Mouse (Mus musculus): Measurements from ENCODE around the gene Mcam. TPM values are rescaled to one million over a fixed set of nuclear protein-coding genes. Genes with fewer than 3 reads are reported as not detected.

The Mcam gene
- polyA plus RNA-seq, 1 experiment = 2.1 TPM

DNA sequence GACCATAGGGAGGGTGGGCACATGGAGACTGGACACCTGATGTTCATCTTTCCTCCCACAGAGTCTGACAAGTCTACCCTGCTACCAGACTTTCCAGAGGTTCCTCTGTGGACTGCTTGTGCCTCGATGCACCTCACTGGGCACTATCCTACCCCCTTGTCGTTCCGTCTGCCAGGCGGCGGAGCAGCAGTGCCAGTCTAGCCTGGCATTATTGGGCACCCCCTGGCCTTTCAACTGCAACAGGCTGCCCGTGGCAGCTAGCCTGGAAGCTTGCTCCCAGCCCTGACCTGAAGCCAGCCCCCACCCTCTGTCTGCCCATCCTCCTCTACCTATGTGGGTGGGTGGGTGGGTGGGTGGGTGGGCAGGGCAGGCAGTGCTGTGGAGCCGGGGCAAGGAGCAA, 28.1 kb upstream of the Mcam start:
- Histone ChIP-seq H3K4me3 (no peak overlapping the region), H3K36me3 (ENCODE audit: control insufficient read depth, insufficient read depth) (no peaks in the 10 kb centered on the region)

DNA sequence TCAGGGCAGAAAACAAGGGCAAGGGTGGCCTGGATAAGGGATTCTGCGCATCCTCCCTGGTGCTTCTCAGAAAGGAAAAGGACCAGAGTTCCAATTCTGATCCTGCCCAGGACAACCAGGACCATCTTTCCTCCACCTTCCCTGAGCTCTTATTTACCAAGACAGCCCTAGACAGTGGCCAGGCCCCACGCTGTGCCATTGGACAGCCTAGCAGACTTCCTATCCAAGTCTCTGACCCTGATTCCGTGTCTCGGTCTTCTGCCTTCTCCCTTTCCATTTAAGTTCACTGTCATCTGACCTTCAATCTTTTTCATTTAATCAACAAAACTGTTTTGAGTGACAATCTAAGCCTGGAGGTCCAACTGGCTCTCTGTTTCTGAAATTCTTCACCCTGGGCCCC, 27.7 kb upstream of the Mcam start:
- Histone ChIP-seq H3K79me2 (ENCODE audit: control insufficient read depth, insufficient read depth) (peaks cover 38% of the 10 kb centered on the region), H3K36me3 (ENCODE audit: control insufficient read depth, insufficient read depth) (no peaks in the 10 kb centered on the region), H3K4me3 (no peak overlapping the region), H3K4me2 (ENCODE audit: low read depth) (no peak overlapping the region), H3ac (ENCODE audit: control insufficient read depth, insufficient read length) (no peak overlapping the region), H3K27me3 (ENCODE audit: control insufficient read depth, insufficient read depth, insufficient read length) (no peaks in the 10 kb centered on the region)
- TF ChIP-seq POLR2AphosphoS2 (IDR thresholded peaks at IDR 0.05; ENCODE audit: insufficient read length, low read depth) (no peak), POLR2A (IDR thresholded peaks at IDR 0.05; ENCODE audit: insufficient read length, low read depth) (no peak), SRF (IDR thresholded peaks at IDR 0.05; ENCODE audit: control insufficient read depth, insufficient read length, low read depth) (no peak), USF1 (IDR thresholded peaks at IDR 0.05; ENCODE audit: low read depth) (no peak), MAX (IDR thresholded peaks at IDR 0.05; ENCODE audit: low read depth) (no peak), CEBPB (IDR thresholded peaks at IDR 0.05; ENCODE audit: insufficient read depth, poor library complexity, severe bottlenecking) (no peak), E2F4 (IDR thresholded peaks at IDR 0.05; ENCODE audit: insufficient read depth) (no peak), TCF3 (IDR thresholded peaks at IDR 0.05; ENCODE audit: insufficient read length, low read depth) (no peak), REST (IDR thresholded peaks at IDR 0.05; ENCODE audit: insufficient read depth, insufficient read length) (no peak), TCF12 (IDR thresholded peaks at IDR 0.05; ENCODE audit: insufficient read depth, poor library complexity, severe bottlenecking) (no peak), MYOG (IDR thresholded peaks at IDR 0.05; ENCODE audit: control insufficient read depth in 1 of 3, insufficient read depth in 1 of 3, insufficient read length in 2 of 3, low read depth in 2 of 3) (no peak), MYOD1 (IDR thresholded peaks at IDR 0.05; ENCODE audit: control insufficient read depth in 1 of 3, insufficient read length in 2 of 3, low read depth in 2 of 3) (no peak)

More for the DNA sequence above, 28.1 kb upstream of the Mcam start:
- TF ChIP-seq REST (IDR thresholded peaks at IDR 0.05; ENCODE audit: insufficient read depth, insufficient read length) = no peak
- no peak for TF ChIP-seq E2F4 (IDR thresholded peaks at IDR 0.05; ENCODE audit: insufficient read depth)
- no peak for TF ChIP-seq TCF12 (IDR thresholded peaks at IDR 0.05; ENCODE audit: insufficient read depth, poor library complexity, severe bottlenecking)
- TF ChIP-seq MYOG (IDR thresholded peaks at IDR 0.05; ENCODE audit: control insufficient read depth in 1 of 3, insufficient read depth in 1 of 3, insufficient read length in 2 of 3, low read depth in 2 of 3) = no peak
- Histone ChIP-seq H3K79me2 (ENCODE audit: control insufficient read depth, insufficient read depth) (peaks cover 38% of the 10 kb centered on the region), H3ac (ENCODE audit: control insufficient read depth, insufficient read length) (no peak overlapping the region), H3K4me2 (ENCODE audit: low read depth) (no peak overlapping the region), H3K27me3 (ENCODE audit: control insufficient read depth, insufficient read depth, insufficient read length) (no peaks in the 10 kb centered on the region)

DNA sequence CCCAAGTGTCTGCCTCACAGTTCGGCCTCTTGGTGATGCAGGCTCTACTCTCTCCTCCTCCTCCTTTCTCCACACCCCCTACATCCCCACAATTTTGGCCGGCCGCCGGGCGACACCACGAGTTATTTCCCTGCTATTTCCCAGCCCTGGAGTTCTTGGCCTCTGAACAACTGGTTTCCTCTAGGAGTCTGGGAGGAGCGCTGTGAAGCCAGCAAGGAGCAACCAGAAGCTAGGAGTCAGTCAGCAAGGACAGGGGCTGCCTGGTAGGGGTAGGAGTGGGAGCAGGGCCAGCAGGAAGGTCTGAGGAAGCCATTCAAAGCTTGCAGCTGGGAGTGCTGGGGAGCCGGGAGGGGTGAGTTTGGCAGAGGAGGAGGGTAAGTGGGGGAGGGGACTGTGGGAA, 27.2 kb upstream of the Mcam start, which contains the start of gene C1qtnf5:
C1qtnf5 (plus strand) TSS at position 136 of the 400 bp plus-strand sequence.
- H3K79me2 ChIP-seq (ENCODE audit: control insufficient read depth, insufficient read depth) = peaks cover 38% of the 10 kb centered on the region
- no peak within 1 kb of the TSS for H3K4me3 ChIP-seq
- H3K36me3 ChIP-seq (ENCODE audit: control insufficient read depth, insufficient read depth) = no peaks in the 10 kb centered on the region
- no peaks in the 10 kb centered on the region for H3K27me3 ChIP-seq (ENCODE audit: control insufficient read depth, insufficient read depth, insufficient read length)
- no peak within 1 kb of the TSS for H3ac ChIP-seq (ENCODE audit: control insufficient read depth, insufficient read length)
- no peak within 1 kb of the TSS for H3K4me2 ChIP-seq (ENCODE audit: low read depth)
- TF ChIP-seq E2F4 (IDR thresholded peaks at IDR 0.05; ENCODE audit: insufficient read depth) = no peak
- TF ChIP-seq MYOD1 (IDR thresholded peaks at IDR 0.05; ENCODE audit: control insufficient read depth in 1 of 3, insufficient read length in 2 of 3, low read depth in 2 of 3) = no peak
- TF ChIP-seq POLR2A (IDR thresholded peaks at IDR 0.05; ENCODE audit: insufficient read length, low read depth) = no peak
- no peak for TF ChIP-seq POLR2AphosphoS2 (IDR thresholded peaks at IDR 0.05; ENCODE audit: insufficient read length, low read depth)
- TF ChIP-seq CEBPB (IDR thresholded peaks at IDR 0.05; ENCODE audit: insufficient read depth, poor library complexity, severe bottlenecking) = no peak
- TF ChIP-seq MAX (IDR thresholded peaks at IDR 0.05; ENCODE audit: low read depth) = no peak
- no peak for TF ChIP-seq TCF3 (IDR thresholded peaks at IDR 0.05; ENCODE audit: insufficient read length, low read depth)
- no peak for TF ChIP-seq USF1 (IDR thresholded peaks at IDR 0.05; ENCODE audit: low read depth)
- no peak for TF ChIP-seq SRF (IDR thresholded peaks at IDR 0.05; ENCODE audit: control insufficient read depth, insufficient read length, low read depth)
- TF ChIP-seq MYOG (IDR thresholded peaks at IDR 0.05; ENCODE audit: control insufficient read depth in 1 of 3, insufficient read depth in 1 of 3, insufficient read length in 2 of 3, low read depth in 2 of 3) = no peak
- TF ChIP-seq TCF12 (IDR thresholded peaks at IDR 0.05; ENCODE audit: insufficient read depth, poor library complexity, severe bottlenecking) = no peak
- TF ChIP-seq REST (IDR thresholded peaks at IDR 0.05; ENCODE audit: insufficient read depth, insufficient read length) = no peak

DNA sequence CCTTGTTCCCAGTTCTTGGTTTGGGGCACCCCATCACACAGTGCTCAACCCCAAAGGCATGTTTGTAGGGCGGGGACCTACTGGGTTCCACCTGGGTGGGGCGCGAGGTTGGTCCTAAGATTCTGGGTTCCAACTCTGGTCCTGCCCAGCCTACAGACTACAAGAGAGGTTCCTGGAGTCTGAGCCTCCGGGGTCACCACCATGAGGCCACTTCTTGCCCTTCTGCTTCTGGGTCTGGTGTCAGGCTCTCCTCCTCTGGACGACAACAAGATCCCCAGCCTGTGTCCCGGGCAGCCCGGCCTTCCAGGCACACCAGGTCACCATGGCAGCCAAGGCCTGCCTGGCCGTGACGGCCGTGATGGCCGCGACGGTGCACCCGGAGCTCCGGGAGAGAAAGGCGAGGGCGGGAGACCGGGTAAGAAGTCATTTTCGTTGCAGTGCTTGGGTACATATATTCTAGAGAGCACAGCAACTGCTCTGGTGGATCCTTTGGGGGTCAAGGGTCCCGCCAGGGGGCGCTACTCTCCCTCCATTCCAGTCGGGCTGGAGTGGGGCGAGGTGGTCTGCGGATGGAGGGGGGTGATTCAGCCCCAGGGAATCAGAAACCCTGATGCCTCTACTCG, 26.6 kb upstream of the Mcam start:
- no peak for TF ChIP-seq MYOG (IDR thresholded peaks at IDR 0.05; ENCODE audit: control insufficient read depth in 1 of 3, insufficient read depth in 1 of 3, insufficient read length in 2 of 3, low read depth in 2 of 3)
- TF ChIP-seq E2F4 (IDR thresholded peaks at IDR 0.05; ENCODE audit: insufficient read depth) = no peak
- no peak for TF ChIP-seq MAX (IDR thresholded peaks at IDR 0.05; ENCODE audit: low read depth)
- no peak for TF ChIP-seq POLR2A (IDR thresholded peaks at IDR 0.05; ENCODE audit: insufficient read length, low read depth)
- no peak for TF ChIP-seq USF1 (IDR thresholded peaks at IDR 0.05; ENCODE audit: low read depth)
- TF ChIP-seq POLR2AphosphoS2 (IDR thresholded peaks at IDR 0.05; ENCODE audit: insufficient read length, low read depth) = no peak
- no peaks in the 10 kb centered on the region for H3K27me3 ChIP-seq (ENCODE audit: control insufficient read depth, insufficient read depth, insufficient read length)
- H3K4me3 ChIP-seq = no peak overlapping the region
- no peaks in the 10 kb centered on the region for H3K36me3 ChIP-seq (ENCODE audit: control insufficient read depth, insufficient read depth)
- no peak overlapping the region for H3ac ChIP-seq (ENCODE audit: control insufficient read depth, insufficient read length)
- peaks cover 38% of the 10 kb centered on the region for H3K79me2 ChIP-seq (ENCODE audit: control insufficient read depth, insufficient read depth)
- no peak overlapping the region for H3K4me2 ChIP-seq (ENCODE audit: low read depth)

All from myocyte (in vitro differentiated cells).